ENCODE assay signal across 9 mouse cellular contexts in genomic region chr11:120571122-120571521, GRCm38 (mm10). TPM values are rescaled to one million over a fixed set of nuclear protein-coding genes. Genes with fewer than 3 reads are reported as not detected.
DNase-seq lines count a peak whose midpoint lies in the region; ATAC-seq and TF ChIP-seq lines count a peak whose summit lies in the region.
"Had no signal": no experiment of that assay in that cellular context is flagged by ENCODE, and none has a peak within 500 bp of the region (broad histone marks: within the 10 kb centered on the region; RNA-seq: fewer than 3 reads in every experiment).

No protein-coding gene starts in this region.

- no peak for DNase-seq in heart, embryonic 10.5 days (ENCODE audit: low spot score)
- no peak for DNase-seq in heart, postnatal 36 days
- DNase-seq in embryonic facial prominence, embryonic 11.5 days (ENCODE audit: low spot score) = no peak
- no peak for DNase-seq in cerebellum, adult 9-11 months
- no peak for DNase-seq in ovary, adult 18-20 months (ENCODE audit: low spot score)
- DNase-seq in lung, adult 18-20 months = no peak
- DNase-seq: cerebellum, postnatal 14 days had no signal

- H3K36me3 ChIP-seq in heart, embryonic 10.5 days = peaks cover 51% of the 10 kb centered on the region
- H3K36me3 ChIP-seq in embryonic facial prominence, embryonic 11.5 days (replicated peaks; ENCODE audit: control insufficient read depth, insufficient read depth, low read depth, low read length) = peaks cover 23% of the 10 kb centered on the region
- peaks cover 50% of the 10 kb centered on the region for H3K36me3 ChIP-seq in intestine, postnatal 0 days (ENCODE audit: control insufficient read depth, insufficient read depth)
- peaks cover 29% of the 10 kb centered on the region for H3K36me3 ChIP-seq in midbrain, embryonic 16.5 days (ENCODE audit: control insufficient read depth, insufficient read depth, low read length)

- 34% methylated on average over 3 of the region's 3 CpGs for WGBS in heart, embryonic 10.5 days
- WGBS in embryonic facial prominence, embryonic 11.5 days = 90% methylated on average over 3 of the region's 3 CpGs
- 56% methylated on average over 3 of the region's 3 CpGs for WGBS in intestine, postnatal 0 days
- WGBS in midbrain, embryonic 16.5 days = 93% methylated on average over 3 of the region's 3 CpGs

- TF ChIP-seq CTCF in intestine, postnatal 0 days (IDR thresholded peaks at IDR 0.05; ENCODE audit: low read depth) = no peak

- no peaks in the 10 kb centered on the region for H3K9me3 ChIP-seq in heart, embryonic 10.5 days
- H3K9me3 ChIP-seq in embryonic facial prominence, embryonic 11.5 days (replicated peaks; ENCODE audit: control insufficient read depth, low read length) = no peaks in the 10 kb centered on the region
- H3K9me3 ChIP-seq in intestine, postnatal 0 days (ENCODE audit: control insufficient read depth) = no peaks in the 10 kb centered on the region
- no peaks in the 10 kb centered on the region for H3K9me3 ChIP-seq in midbrain, embryonic 16.5 days (replicated peaks; ENCODE audit: control insufficient read depth, low read length, poor library complexity, severe bottlenecking)

- H3K9ac ChIP-seq in embryonic facial prominence, embryonic 11.5 days (replicated peaks; ENCODE audit: low read length) = peak overlapping the region; percentile 84
- peak overlapping the region; percentile 98 for H3K9ac ChIP-seq in intestine, postnatal 0 days (ENCODE audit: low read depth, low read length)
- H3K9ac ChIP-seq in midbrain, embryonic 16.5 days (ENCODE audit: low read depth, low read length) = no peak overlapping the region

- peak overlapping the region; percentile 81 for H3K4me2 ChIP-seq in embryonic facial prominence, embryonic 11.5 days (ENCODE audit: low read depth, low read length)
- peak overlapping the region; percentile 69 for H3K4me2 ChIP-seq in intestine, postnatal 0 days (replicated peaks; ENCODE audit: low read depth)
- H3K4me2 ChIP-seq in midbrain, embryonic 16.5 days (ENCODE audit: low read length) = peak overlapping the region; percentile 87; the same call in 1 of the 2 replicates

- H3K27ac ChIP-seq in heart, embryonic 10.5 days = peak overlapping the region; percentile 97; the same call in 1 of the 2 replicates
- no peak overlapping the region for H3K27ac ChIP-seq in embryonic facial prominence, embryonic 11.5 days (replicated peaks; ENCODE audit: low read depth, low read length)
- peak overlapping the region; percentile 83 for H3K27ac ChIP-seq in intestine, postnatal 0 days (ENCODE audit: low read depth, low read length)
- H3K27ac ChIP-seq in midbrain, embryonic 16.5 days (ENCODE audit: low read length) = no peak overlapping the region

- intact Hi-C loops in heart, postnatal 36 days (cut with DNase I) = loop anchor here (2.0 kb wide), 2 partner anchors 20 to 56 kb away; partner anchors contain the start of gene Ppp1r27

- H3K4me1 ChIP-seq in heart, embryonic 10.5 days = peaks cover 24% of the 10 kb centered on the region
- peaks cover 3% of the 10 kb centered on the region for H3K4me1 ChIP-seq in embryonic facial prominence, embryonic 11.5 days (ENCODE audit: control insufficient read depth, insufficient read depth, low read length)
- 0 out of 2 replicates have a peak, but pooled peaks cover 8% of the 10 kb centered on the region for H3K4me1 ChIP-seq in intestine, postnatal 0 days (replicated peaks; ENCODE audit: control insufficient read depth, insufficient read depth, low read length)
- peaks cover 19% of the 10 kb centered on the region for H3K4me1 ChIP-seq in midbrain, embryonic 16.5 days (ENCODE audit: control insufficient read depth, insufficient read depth, low read length)

- H3K27me3 ChIP-seq in heart, embryonic 10.5 days (ENCODE audit: insufficient read depth, poor library complexity, severe bottlenecking) = no peaks in the 10 kb centered on the region
- H3K27me3 ChIP-seq in embryonic facial prominence, embryonic 11.5 days (ENCODE audit: control insufficient read depth, insufficient read depth, low read length) = no peaks in the 10 kb centered on the region
- no peaks in the 10 kb centered on the region for H3K27me3 ChIP-seq in intestine, postnatal 0 days (replicated peaks; ENCODE audit: control insufficient read depth, insufficient read depth, low read length)
- no peaks in the 10 kb centered on the region for H3K27me3 ChIP-seq in midbrain, embryonic 16.5 days (ENCODE audit: control insufficient read depth, insufficient read depth, low read depth, low read length)

- no peak for ATAC-seq in embryonic facial prominence, embryonic 11.5 days (replicated peaks; ENCODE audit: insufficient number of reproducible peaks, low FRiP score, low TSS enrichment, low read depth)
- ATAC-seq in intestine, postnatal 0 days = peak; percentile 6; the same call in 1 of the 2 replicates
- no peak for ATAC-seq in midbrain, embryonic 16.5 days

- H3K4me3 ChIP-seq in heart, embryonic 10.5 days = peak overlapping the region; percentile 99
- peak overlapping the region; percentile 78 for H3K4me3 ChIP-seq in embryonic facial prominence, embryonic 11.5 days (ENCODE audit: low read depth, low read length)
- H3K4me3 ChIP-seq in intestine, postnatal 0 days (ENCODE audit: low read depth, low read length) = peak overlapping the region; percentile 92
- H3K4me3 ChIP-seq in midbrain, embryonic 16.5 days (ENCODE audit: low read depth, low read length) = no peak overlapping the region

RNA-seq across cellular contexts. Expression of gene P4hb, which starts 1.9 kb away (rescaled TPM):
- polyA plus RNA-seq in heart, embryonic 10.5 days (2016; fragmentation: Nextera tagmentation; extraction: Ambion mirVana) = 550 and 670 TPM in 2 replicates
- 100 to 1,000 TPM; 252 to 258 TPM for total RNA-seq in heart, postnatal 36 days (2021)
- polyA plus RNA-seq in embryonic facial prominence, embryonic 11.5 days (2014; fragmentation: Nextera tagmentation; extraction: Ambion mirVana) = 626 and 629 TPM in 2 replicates
- polyA plus RNA-seq in intestine, postnatal 0 days (2015; fragmentation: Nextera tagmentation; extraction: Ambion mirVana) = 2,516 and 2,539 TPM in 2 replicates
- 233 and 257 TPM in 2 replicates for polyA plus RNA-seq in midbrain, embryonic 16.5 days (2015; fragmentation: Nextera tagmentation; extraction: Ambion mirVana)

RNA-seq across cellular contexts. Expression of gene Arhgdia, which starts 10.3 kb away (rescaled TPM):
- 587 and 673 TPM in 2 replicates for polyA plus RNA-seq in heart, embryonic 10.5 days (2016; fragmentation: Nextera tagmentation; extraction: Ambion mirVana)
- total RNA-seq in heart, postnatal 36 days (2021) = 100 to 1,000 TPM; 147 to 150 TPM
- polyA plus RNA-seq in embryonic facial prominence, embryonic 11.5 days (2014; fragmentation: Nextera tagmentation; extraction: Ambion mirVana) = 511 and 567 TPM in 2 replicates
- polyA plus RNA-seq in intestine, postnatal 0 days (2015; fragmentation: Nextera tagmentation; extraction: Ambion mirVana) = 474 and 493 TPM in 2 replicates
- 439 and 443 TPM in 2 replicates for polyA plus RNA-seq in midbrain, embryonic 16.5 days (2015; fragmentation: Nextera tagmentation; extraction: Ambion mirVana)

RNA-seq across cellular contexts. Expression of gene Ppp1r27, which starts 20.2 kb away (rescaled TPM):
- polyA plus RNA-seq in heart, embryonic 10.5 days (2016; fragmentation: Nextera tagmentation; extraction: Ambion mirVana) = not detected in 2 replicates
- under 1 TPM in 1 of 2 experiments, not detected in 1; 0.67 TPM for total RNA-seq in heart, postnatal 36 days (2021)
- polyA plus RNA-seq in embryonic facial prominence, embryonic 11.5 days (2014; fragmentation: Nextera tagmentation; extraction: Ambion mirVana) = not detected in 2 replicates
- 1.4 and 1.6 TPM in 2 replicates for polyA plus RNA-seq in intestine, postnatal 0 days (2015; fragmentation: Nextera tagmentation; extraction: Ambion mirVana)
- not detected in 2 replicates for polyA plus RNA-seq in midbrain, embryonic 16.5 days (2015; fragmentation: Nextera tagmentation; extraction: Ambion mirVana)

RNA-seq across cellular contexts. Expression of gene Mcrip1, which starts 21.6 kb away (rescaled TPM):
- 153 and 186 TPM in 2 replicates for polyA plus RNA-seq in heart, embryonic 10.5 days (2016; fragmentation: Nextera tagmentation; extraction: Ambion mirVana)
- total RNA-seq in heart, postnatal 36 days (2021) = 10 to 100 TPM; 43.1 to 43.7 TPM
- polyA plus RNA-seq in embryonic facial prominence, embryonic 11.5 days (2014; fragmentation: Nextera tagmentation; extraction: Ambion mirVana) = 223 and 249 TPM in 2 replicates
- 68.7 and 73.4 TPM in 2 replicates for polyA plus RNA-seq in intestine, postnatal 0 days (2015; fragmentation: Nextera tagmentation; extraction: Ambion mirVana)
- polyA plus RNA-seq in midbrain, embryonic 16.5 days (2015; fragmentation: Nextera tagmentation; extraction: Ambion mirVana) = 232 and 233 TPM in 2 replicates

RNA-seq across cellular contexts. Expression of gene Alyref, which starts 27.0 kb away (rescaled TPM):
- 365 and 444 TPM in 2 replicates for polyA plus RNA-seq in heart, embryonic 10.5 days (2016; fragmentation: Nextera tagmentation; extraction: Ambion mirVana)
- 10 to 100 TPM; 46.4 to 47.8 TPM for total RNA-seq in heart, postnatal 36 days (2021)
- 748 and 893 TPM in 2 replicates for polyA plus RNA-seq in embryonic facial prominence, embryonic 11.5 days (2014; fragmentation: Nextera tagmentation; extraction: Ambion mirVana)
- 209 and 226 TPM in 2 replicates for polyA plus RNA-seq in intestine, postnatal 0 days (2015; fragmentation: Nextera tagmentation; extraction: Ambion mirVana)
- polyA plus RNA-seq in midbrain, embryonic 16.5 days (2015; fragmentation: Nextera tagmentation; extraction: Ambion mirVana) = 194 and 223 TPM in 2 replicates

Comparison
In these comparisons a context has a peak if more than half of its experiments do, and no peak if none do; other contexts are left out.
1. H3K27ac ChIP-seq: peak in heart, embryonic 10.5 days (single experiment) and intestine, postnatal 0 days (single experiment); none in embryonic facial prominence, embryonic 11.5 days (single experiment) and midbrain, embryonic 16.5 days (single experiment).
2. Peak in every context shown above with its lines, with median percentiles within 50 percentile points of each other: H3K4me2 ChIP-seq.